Mouse (Mus musculus): ENCODE results near the gene Anp32b.

Gene Anp32b

GRCm38 (mm10) chr4:46505361-46506057 lies 54.8 kb downstream of the Anp32b start:
- DNase-seq (ENCODE audit: low read depth, low spot score): no peak

DNA sequence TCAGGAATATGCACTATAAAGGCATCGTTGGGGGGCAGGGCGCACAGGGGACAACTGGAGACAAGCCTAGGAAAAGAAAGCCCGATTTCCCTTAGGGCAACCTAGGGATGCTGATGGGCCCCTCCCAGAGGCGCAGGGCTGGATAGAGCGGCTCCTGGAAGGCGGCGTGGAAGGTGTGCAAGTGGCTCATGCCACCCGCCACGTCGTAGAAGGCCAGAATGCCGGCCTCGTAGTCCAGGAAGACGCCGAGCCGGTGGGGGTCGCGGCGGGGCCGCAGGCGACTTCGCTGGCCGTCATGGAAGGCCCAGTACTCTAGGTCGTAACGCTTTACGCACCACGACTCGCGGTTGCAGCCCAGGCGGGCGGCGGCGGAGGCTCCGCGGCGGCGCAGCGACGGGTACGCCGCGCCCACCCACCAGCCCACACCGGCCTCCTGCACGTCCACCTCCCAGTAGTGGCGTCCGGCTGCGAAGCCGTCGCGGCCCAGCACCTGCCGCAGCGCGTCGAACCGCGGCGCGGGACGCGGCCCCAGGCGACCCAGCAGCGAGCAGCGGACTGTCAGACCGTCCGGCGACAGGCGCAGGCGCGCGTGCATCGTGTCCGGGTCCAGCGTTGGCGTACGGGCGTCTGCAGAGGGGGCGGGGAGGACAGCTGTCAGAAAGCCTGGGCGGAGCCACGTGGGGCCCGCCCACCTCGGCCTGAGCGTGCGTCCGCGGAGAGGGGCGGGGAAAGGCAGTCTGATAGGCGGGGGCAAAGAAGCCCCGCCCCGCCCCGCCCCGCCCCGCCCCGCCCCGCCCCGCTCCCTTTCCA lies 56.3 kb downstream of the Anp32b start:
- DNase-seq (ENCODE audit: low read depth, low spot score): peak; percentile 93

DNA sequence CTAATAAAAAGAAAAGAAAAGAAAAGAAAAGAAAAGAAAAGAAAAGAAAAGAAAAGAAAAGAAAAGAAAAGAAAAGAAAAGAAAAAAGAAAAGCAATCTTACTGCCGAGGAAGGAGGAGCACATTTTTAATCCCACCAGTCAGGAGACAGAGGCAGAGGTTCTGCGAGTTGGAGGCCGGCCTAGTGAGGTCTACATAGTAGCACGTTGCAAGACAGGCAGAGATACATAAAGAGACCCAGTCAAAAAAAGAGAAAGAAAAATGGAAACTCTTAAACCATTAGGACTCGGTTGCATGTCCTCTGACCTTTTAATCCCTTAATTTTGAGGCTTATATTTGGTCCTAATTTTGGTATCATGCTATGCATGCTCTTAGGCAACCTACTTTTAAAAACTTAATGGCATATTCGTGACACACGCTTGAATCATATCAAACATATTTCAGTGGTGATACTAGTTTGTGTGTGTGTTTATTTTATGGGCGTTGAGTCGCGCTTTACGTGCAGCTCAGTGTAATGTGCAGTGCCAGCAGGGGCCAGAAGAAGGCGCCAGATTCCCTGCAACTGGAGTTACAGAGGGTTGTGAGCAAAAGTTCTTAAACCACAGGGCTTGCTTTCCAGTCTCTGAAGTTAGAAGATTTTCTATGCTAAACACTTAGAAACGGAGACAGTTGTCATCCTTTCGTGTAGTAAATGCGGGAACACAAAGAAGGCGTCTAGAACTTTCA lies 57.2 kb downstream of the Anp32b start:
- DNase-seq (ENCODE audit: low read depth, low spot score): peak; percentile 71

DNA sequence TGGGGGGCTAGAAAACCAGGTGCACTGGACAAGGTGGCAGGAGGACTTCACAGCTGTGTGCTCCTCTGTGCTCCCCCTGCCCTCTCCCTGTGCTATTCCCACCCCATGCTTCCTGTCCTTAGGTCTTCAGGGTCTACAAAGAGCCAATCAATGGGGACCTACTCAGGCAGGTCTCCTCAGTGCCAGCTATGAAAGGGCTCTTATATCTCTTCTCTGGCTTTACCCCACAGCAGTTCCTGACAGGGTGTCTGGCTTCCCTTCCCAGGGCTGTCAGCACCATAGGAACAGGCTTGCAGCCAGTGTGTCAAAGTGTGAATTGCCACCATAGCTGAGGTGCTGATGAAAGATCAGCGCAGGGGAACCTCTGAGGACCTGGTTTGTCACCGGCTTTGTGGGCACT lies 69.8 kb downstream of the Anp32b start:
- no peak for DNase-seq (ENCODE audit: low read depth, low spot score)

- no peak for DNase-seq (ENCODE audit: low read depth, low spot score)
Observed at GRCm38 (mm10) chr4:46521457-46521856, 70.8 kb downstream of the Anp32b start.
